Mouse (Mus musculus): ENCODE measurements at regions not wholly inside any gene's neighbourhood (a gene's known extent, or its start where the extent isn't known, plus 50 kb on each side); places are given as distances from the start of the nearest gene placed in this dataset.

GRCm38 (mm10) chr10:97282416-97282815 lies 197.0 kb upstream of the Dcn start:
- DNase-seq = no peak

DNA sequence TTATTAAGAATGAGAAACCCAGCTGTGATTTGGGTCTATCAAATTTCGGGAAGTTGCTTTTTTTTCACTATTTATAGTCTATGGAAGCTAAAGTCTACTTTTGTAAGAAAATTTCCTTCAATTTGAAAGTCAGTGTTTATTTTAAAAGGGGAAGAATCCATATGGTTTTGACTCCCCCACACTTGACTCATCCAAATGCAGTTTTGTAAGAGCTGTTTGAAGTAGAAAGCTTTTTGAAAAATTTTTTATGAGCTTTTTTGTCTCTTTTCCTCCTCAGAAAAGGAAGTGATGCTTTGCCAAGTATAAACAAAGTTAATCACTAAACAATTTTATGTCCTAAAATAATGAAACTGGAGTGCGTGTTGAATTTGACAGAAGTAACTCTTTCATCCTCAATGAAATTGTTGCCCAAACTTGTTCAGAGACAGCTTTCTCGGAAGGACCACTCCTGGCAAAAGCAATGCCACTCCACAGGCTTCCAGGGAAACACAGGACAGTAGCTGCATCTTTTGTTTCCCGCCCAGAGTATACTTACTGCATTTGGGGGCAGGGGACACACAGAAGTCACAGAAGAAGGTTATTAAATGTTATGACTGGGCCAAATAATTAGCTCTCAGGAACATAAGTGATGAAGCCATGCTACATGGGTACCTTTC lies 196.4 kb upstream of the Dcn start:
- no peak for DNase-seq

- DNase-seq = no peak
Measured at GRCm38 (mm10) chr10:97304791-97305355, 174.5 kb upstream of the Dcn start.

- no peak for DNase-seq
Measured at GRCm38 (mm10) chr10:97309580-97309979, 169.8 kb upstream of the Dcn start.

GRCm38 (mm10) chr10:97312509-97312908 lies 166.9 kb upstream of the Dcn start:
- no peak for DNase-seq

DNA sequence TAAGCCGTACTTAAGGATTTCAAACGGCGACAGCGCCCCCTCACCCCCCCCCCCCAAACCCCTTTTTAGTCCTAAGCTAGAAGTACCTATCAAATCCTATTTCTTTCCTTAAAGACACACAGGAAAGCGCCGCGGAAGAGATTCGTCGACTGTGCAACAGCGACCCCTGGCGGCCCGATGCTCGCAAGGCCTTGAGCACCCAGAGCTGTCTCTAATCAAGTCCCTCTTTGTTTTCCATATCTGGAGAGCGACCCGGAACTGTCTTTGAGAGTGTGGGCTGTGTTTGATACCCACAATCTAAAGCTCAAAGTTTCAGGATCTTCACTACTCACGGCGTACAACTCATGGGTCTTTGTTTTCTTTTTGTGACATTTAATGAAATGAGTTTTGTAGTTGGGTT lies 166.4 kb upstream of the Dcn start:
- DNase-seq = peak; percentile 90 to 93

DNA sequence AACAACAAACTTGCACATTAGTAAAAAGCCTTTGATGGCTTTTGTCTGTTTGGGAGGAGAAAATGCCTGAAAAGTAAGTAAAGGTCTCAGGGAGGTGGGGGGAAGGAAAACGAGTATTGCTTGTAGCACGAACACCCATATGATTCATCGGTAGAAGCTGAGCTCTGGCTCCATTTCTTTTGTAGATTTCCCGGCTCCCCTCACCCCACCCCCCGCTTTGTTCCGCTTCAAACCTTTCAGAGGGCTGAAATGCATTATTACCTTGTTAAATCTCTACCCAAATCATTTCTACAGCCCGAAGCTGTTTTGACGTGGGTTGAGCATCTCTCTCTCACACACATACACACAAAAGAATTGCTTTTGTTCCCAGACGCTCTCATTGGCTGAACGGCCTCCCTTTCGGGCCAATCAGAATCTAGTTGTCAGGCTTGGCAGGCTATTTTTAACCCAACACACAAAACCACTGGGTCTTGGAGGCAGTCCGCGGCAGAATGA lies 166.0 kb upstream of the Dcn start:
- DNase-seq = peak; percentile 83 to 88

- DNase-seq = no peak
Measured at GRCm38 (mm10) chr10:97332639-97333038, 146.8 kb upstream of the Dcn start.

DNA sequence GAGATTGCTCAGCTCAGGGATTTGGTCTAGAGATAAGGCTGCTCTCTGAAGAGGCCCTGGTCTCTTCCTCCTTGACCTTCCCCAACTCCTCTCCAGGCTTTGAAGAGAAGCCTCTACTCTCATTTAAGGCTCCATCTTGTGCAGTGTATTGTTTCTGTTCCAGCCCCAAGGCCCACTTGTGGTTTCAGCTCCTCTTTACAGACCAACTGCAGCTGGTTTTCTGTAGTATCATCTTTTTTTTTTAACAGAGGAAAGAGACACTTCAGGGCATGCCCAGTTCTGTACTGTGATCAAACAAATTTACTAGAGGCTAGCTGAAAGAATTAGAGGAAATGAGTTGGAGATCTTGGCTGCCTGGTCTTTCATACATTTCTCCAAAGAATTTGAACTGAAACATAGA lies 145.4 kb upstream of the Dcn start:
- no peak for DNase-seq

DNA sequence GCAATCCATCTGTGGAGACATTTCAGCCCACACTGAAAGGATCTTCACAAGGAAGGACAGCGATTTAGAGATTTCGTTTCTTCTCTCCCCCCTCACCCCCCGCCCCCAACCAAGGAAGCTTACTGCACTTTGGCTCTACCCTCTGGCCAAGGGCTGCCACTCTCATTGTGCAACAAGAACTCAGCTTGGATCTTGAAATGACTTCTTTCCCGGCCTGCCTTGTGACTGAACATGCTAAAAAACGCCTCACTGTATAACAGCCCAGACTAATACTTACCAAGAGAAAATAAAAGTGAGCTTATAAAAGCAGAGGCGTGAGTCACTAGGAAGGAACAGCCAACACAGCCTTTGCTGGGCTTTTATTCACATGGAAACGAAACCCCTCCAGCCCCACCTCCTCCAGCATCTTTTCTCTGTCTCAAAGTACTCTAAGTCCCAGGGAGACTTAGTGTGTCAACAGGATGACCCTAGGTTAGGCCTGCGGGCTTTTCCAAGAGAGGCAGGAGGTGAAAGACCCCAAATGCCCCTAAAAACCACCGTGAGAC lies 144.7 kb upstream of the Dcn start:
- no peak for DNase-seq

- no peak for DNase-seq
Measured at GRCm38 (mm10) chr10:97338033-97338692, 141.2 kb upstream of the Dcn start.

DNA sequence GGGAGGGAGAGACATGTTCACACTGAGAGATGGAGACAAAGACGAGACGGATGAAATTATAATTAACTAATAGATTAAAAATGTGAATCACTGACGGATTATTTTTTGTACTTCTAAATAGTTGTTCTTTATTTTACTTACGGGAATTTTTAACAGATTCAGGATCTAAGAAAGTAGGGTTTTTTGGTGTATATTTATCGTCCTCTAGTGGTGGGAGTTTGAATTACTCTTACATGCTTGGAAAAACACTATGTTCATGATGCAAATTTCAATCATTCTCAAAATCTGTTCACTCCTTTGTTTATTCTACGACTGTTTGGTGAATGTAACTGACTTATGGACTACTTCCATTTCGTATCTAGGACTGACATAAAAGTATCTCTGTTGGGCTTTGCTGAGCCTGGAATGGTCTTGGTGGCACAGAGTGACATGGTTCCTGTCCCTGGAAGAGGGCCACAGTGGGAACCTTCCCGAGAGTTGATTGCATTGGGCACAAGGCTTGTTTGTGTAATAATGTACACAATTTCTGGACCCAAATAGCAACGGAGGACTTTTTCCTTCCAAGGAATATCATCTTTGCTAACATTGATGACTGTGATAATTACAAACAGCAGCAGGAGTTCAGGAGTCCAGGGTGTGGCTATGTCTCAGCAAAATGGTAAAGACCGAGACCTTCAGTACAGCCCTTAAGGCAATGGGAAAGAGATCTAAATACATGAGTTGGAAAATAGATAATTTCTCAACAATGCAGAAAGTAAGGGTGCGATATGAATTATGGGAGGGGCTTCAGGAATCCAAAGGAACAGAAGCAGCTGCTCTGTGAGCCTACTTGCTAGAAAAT lies 139.3 kb upstream of the Dcn start:
- no peak for DNase-seq

DNA sequence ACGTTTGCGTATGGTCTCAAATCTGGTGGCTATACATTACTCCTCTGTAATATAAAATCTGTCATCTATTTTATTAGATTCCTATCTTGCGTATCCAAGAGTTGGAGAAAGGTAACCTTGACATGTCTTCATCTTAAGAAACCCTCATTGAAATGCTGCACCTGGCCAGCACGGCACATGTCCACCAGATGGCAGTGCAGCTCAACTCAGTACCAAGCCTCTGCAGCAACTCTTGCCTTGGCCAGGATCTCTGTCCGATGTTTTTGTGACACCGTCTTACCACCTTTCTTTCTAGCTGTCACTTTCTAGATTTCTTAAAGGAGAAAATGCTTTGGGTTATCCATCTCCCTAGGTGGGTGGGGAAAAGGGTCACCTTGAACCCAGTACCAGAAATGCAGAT lies 134.1 kb upstream of the Dcn start:
- DNase-seq = peak; percentile 56 to 69

DNA sequence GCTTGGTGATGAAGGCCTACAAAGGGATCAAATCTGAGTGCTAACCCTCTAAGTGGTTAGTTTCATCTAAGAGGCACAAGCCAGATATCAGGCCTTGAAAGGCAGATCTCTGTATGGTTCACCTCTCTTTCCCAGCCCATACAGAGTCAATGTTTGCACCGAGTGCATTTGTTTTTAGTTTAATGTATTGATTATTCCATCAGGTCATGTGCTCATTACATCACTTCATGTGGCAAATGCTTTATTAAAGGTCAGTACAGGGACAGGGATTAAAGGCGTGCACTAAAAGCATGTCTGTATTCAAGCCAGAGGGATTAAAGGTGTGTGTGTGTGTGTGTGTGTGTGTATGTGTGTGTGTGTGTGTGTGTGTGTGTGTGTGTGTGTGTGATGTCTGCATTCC lies 132.5 kb upstream of the Dcn start:
- no peak for DNase-seq

DNA sequence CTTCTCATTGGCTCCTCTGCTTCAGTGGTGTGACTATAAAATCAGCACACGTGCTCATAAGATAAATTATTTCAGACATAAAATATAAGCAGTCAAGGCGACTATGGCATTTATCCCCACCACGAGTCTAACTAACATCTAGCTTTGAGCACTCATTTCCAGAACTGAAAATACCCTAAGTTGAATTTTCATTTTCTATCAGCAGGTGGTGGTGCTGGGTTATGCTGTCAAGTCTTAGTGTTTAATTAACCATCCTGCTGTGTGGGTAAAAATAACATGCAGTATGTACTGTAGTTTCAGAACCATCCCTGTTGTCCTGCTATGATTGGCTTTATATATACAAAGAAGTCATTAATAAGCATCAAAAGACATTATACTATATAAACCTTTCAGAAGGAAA lies 110.8 kb upstream of the Dcn start:
- DNase-seq = no peak

DNA sequence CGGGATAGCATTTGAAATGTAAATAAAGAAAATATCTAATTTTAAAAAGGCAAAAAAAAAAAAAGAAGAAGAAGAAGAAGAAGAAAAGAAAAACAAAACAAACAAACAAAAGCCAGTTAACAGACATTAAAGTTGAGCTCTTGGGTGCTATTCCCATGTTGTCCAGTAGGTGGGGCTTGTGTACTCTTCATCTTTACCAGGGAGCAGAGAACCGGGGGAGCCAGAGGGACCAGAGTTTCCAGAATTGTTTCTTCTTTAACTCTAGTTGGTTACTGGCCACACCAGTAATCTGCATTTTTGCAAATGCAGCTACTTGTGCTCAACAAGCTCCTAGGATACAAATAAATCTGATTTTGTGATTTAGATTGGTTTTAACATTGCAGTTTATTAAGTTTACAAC lies 103.6 kb upstream of the Dcn start:
- DNase-seq = peak; percentile 7 to 16

- no peak for DNase-seq
Measured at GRCm38 (mm10) chr10:97376376-97376775, 103.0 kb upstream of the Dcn start.

DNA sequence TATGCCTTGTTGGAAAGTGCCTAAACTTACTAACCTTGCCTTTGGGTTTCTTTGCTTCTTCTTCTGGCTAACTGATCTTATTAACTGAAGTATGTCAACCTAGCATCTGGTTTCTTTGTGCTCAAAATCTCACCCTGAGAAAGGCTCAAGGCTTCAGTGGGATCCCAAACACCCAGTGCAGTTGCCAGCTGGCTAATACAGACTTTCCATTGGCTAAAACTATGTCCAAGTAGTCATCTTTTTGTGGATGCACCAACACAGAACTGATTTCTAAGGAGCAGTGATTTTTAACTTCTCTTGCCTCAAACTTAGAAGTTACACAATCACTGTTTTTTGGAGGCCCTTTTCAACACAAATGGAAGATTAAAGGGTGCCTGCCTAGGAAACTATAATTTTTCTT lies 97.8 kb upstream of the Dcn start:
- DNase-seq = no peak

GRCm38 (mm10) chr10:97383881-97384280 lies 95.5 kb upstream of the Dcn start:
- no peak for DNase-seq

DNA sequence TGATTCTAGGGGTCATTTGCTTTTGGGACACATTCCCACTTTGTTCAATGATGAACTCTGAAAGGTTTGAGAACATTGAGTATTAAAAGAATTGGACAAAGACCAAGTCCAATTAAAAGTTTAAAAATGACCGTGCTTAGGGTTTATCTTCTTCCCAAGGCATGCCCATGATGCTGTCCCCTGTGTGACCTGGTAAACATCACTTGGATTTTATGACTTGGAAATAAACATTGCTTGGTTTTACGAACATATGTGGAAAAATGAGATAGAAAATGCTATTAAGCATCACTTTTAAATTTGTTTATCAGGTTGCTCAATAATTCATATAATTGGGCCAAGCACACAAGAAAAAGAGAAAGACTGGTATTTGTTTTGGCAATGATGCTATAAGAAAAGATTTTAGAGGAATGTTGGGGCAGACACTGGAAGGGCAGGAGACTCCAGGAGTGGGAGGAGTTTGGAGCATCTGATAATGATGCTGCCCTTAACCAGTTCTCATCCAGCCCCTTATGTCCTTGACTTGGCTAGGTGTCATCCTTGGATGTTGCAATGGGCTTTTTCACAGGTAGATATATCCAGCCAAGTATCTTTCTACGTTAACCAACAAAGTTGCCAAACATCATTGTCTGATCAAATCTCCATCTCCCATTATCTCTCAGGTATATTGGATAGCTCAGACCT lies 92.1 kb upstream of the Dcn start:
- no peak for DNase-seq

GRCm38 (mm10) chr10:97389647-97390590 lies 89.5 kb upstream of the Dcn start:
- no peak for DNase-seq

Data from thymus, postnatal 36 days (tissue).